Mouse (Mus musculus) telencephalon, adult 2 months (tissue): ENCODE measurements at regions not wholly inside any gene's neighbourhood (a gene's known extent, or its start where the extent isn't known, plus 50 kb on each side); places are given as distances from the start of the nearest gene placed in this dataset.

ENCODE experiments used
- DNase-seq: peaks from one replicate; pipeline ENCODE4 v3.0.0-alpha.2; 2011; ENCODE audit warnings: low read depth, low spot score

DNA sequence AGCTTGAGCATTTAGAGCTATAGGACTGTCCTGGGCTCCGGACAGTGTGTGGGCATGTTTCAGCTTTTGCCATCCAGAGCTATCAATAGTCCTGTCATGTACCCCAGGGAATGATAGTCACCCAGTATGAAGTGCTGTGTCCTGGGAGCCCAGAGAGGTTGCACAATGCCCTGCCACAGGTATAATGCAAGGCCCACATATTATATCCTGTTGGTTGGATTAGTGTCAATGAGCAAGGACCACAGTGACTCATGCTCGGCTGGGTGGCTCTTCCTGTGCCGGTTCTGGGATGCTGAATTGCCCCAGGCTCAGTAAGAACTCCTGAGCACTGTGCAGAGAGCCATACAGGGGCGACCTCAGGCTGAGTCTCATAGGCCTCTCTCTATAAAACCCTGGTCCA lies 54.5 kb upstream of the Ccnd1 start:
- DNase-seq = no peak

DNA sequence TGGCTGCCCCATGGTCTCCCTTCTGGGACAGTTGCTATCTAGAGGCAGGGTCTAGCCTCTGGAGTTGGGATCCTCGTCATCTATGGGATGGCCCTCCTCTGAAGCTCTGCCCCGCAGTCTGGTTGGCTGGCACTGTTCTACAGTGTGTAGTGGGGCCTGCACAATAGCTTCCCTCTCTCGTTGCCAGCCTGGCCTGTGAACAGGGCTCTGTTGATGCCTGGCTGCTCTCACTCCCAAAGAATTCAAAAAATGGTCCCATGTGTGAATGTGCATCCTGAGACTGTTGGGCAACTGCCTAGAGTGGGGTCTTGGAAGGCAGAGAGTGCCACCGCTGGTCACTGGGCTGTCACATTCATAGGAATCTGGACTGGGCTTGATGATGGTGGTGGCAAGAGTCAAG lies 53.8 kb upstream of the Ccnd1 start:
- no peak for DNase-seq

DNA sequence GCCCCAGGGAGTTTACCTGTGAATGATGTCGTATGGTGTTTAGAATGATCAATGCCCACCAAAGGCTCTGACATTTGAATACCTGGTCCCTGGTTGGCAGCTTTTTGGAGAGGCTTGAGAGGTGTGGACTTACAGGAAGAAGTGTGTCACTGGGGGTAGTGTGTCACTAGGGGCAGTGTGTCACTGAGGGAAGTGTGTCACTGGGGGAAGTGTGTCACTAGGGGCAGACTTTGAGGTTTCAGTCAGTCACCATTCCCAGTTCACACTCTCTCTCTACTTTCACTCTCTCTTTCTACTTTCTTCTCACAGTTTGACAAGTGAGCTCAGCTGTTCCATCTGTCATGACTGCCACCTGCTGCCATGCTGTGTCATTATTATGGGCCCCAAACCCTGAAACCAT lies 52.0 kb upstream of the Ccnd1 start:
- DNase-seq = no peak
